Mouse (Mus musculus) layer of hippocampus, adult 18-20 months (tissue): ENCODE measurements around the gene Asxl1. TPM values are rescaled to one million over a fixed set of nuclear protein-coding genes. Genes with fewer than 3 reads are reported as not detected.

ENCODE experiments used
- DNase-seq, 2 experiments: peaks; one replicate each; pipeline ENCODE4 v3.0.0; 2022; ENCODE audit warnings: low spot score in 2 of 2
- total RNA-seq, 2 experiments: library from RNA; stranded (reverse); gene quantifications; 2 replicates each; pipeline ENCODE4 v1.2.3; 2021

Gene Asxl1
- total RNA-seq, 2 experiments from 2014 or later, result 30.3 to 31.7 TPM

DNA sequence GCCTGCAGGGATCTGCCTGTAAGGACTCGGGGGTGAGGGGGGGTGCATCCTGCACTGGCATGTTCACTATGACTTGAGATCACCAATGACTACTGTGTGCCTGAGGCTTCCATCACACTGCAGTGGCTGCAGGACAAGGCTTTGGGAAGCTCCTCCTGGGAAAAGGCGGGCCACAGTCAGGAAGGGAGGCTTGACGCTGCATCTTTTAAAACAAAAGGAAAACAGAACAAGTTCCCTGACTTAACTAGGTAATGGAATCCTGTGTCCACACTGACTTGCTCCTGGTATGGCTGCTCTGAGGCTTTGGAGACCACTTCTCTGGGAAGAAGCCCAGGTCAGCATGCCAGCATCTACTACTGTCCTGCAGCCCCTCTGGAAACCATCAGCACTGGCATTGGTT is 63.3 kb downstream of the Asxl1 start:
- no peak for DNase-seq

- DNase-seq, result no peak
Measured at GRCm38 (mm10) chr2:153411557-153411956, 65.9 kb downstream of the Asxl1 start.

DNA sequence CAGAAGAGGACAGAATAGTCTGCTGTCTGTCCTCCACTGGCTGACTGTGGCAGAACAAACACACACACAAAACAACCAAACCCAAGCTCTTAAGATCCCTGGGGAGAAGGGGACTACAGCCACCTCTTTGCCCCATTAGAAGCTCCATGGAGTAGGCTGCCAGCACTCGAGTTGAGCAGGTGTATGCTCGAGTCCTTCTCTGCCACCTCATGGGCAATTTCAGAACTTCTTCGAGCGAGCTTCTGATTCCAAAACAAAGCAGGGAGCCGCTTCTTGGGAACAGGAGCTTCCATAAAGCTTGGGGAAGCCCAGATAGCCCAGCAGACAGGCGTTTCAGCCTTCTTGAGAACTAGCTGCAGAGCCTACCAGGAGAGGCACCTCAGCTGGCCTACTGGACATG is 66.9 kb downstream of the Asxl1 start:
- DNase-seq, result no peak

DNA sequence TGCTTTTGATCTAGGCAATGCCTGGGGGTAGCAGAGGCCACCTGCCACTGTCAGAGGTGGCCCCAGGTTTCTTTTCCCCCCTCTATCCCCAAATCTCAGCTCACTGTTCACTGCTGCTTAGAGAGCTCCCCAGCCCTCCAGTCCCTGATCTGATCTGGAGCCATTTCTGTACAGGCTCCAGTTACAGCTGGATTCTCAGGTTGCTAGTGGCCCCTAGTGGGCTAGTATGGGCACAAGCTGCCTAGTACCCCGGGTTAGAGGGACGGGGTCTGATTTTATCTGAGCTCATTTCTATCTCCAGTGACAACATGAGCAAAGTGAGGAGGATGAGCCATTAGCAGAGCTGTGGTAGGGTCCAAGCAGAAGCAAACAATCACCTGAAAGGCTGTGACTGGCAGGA is 69.0 kb downstream of the Asxl1 start:
- no peak for DNase-seq

- DNase-seq, result no peak
Measured at GRCm38 (mm10) chr2:153417841-153418240, 72.2 kb downstream of the Asxl1 start.

GRCm38 (mm10) chr2:153418381-153418780 is 72.8 kb downstream of the Asxl1 start:
- peak in 1 of 2 experiments; percentile 50 for DNase-seq

GRCm38 (mm10) chr2:153421233-153421632 is 75.6 kb downstream of the Asxl1 start:
- no peak for DNase-seq

DNA sequence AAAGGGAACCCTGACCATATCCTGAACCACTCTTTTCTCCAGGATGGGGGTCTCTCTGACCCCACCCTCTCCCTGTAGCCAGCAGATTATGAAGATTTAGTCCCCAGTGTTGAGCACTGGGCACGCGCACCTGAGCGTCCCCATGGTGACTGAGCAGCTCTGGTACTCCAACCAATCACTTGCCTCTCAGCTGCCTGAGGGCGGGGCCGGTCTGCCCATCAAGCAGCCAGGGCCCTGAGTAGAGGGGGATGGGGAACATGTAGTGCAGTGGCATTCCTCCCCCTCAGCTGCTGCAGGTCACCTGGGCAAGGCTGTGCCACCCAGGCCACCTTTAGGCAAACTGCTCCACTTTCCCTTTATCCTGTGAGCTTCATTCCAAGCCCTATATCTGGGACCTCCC is 76.4 kb downstream of the Asxl1 start:
- DNase-seq, result no peak

- no peak for DNase-seq
Measured at GRCm38 (mm10) chr2:153423113-153423512, 77.5 kb downstream of the Asxl1 start.

GRCm38 (mm10) chr2:153424557-153424956 is 78.9 kb downstream of the Asxl1 start:
- no peak for DNase-seq

GRCm38 (mm10) chr2:153425124-153425844 is 79.7 kb downstream of the Asxl1 start:
- no peak for DNase-seq

GRCm38 (mm10) chr2:153425998-153426670 is 80.5 kb downstream of the Asxl1 start:
- DNase-seq, result peak; percentile 48 to 71

- no peak for DNase-seq
Measured at GRCm38 (mm10) chr2:153426931-153427330, 81.3 kb downstream of the Asxl1 start.

DNA sequence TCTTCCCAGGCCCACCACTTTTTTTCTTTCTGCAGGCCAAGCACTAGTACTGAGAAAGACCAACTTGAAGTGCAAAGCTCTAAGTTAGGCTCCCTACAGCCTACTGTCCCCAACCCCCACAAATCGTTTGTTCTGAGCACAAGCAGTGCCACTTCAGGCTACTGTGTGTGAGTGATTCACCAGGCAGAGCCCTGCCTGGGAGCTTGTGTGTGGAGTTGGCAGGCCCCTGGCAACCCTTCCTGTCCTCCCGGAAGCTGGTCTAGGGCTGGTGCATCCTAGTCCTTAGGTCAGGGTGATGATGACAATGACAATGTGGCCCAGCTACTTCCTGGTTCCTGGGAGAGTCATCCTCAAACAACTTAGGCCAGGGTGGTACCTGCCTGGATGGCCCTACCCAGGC is 82.9 kb downstream of the Asxl1 start:
- peak in 1 of 2 experiments; percentile 46 for DNase-seq

DNA sequence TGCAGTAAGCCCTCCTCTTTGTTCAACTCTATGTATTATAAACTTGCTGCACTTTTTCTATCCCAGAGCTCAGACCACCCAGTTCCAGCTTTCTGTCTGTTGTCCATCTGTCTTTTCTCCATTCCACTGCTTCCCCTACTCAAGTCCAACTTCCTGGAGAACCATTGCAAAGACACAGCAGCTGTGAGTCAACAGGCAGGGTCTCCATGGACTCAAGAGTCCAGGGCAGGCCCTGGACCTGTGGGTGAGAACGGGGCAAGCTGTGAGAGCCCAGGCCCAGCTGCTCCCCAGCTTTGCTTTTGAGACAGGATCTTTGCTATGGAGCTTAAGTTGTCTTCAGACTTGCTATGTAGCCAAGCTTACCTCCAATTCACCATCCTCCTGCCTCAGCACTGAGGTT is 84.9 kb downstream of the Asxl1 start:
- no peak for DNase-seq

DNA sequence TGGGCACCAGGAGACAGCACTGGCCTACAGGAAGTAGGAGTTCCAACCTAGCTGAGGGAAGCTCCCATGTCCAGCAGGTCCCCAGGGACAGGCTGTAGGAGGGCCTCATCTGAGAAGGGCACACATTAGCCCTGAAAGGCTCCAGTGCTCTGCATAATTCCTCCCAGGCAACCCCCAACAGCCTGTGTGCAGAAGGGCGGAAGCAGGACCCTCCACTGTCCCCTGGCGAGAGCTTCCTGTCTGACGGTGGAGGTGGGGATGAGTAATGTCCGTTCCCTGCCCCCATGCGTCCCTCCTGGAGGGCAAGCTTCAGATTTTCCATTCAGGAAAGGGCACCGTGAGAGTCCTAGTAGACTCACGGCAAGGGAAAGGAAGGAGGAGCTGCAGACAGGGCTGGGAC is 86.9 kb downstream of the Asxl1 start:
- DNase-seq, result no peak

DNA sequence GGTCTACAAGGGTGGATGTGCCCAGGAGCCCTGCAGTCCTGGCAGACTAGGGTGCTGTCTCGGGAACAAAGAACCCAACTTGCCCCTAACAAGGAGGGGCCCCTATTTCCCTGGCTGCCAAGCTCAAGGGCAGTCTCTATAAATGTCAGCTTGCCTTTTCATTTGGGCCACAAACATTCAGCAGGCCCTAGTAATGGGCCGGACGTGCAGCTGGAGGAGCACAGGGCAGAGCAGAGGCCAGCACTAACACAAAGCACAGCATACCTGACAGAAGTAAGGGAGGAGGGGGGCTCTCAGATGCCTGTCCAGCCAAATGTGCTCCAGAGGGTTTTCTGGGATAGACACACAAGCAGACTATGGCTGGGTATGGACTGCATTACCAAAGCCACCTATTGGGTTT is 88.2 kb downstream of the Asxl1 start:
- no peak for DNase-seq

DNA sequence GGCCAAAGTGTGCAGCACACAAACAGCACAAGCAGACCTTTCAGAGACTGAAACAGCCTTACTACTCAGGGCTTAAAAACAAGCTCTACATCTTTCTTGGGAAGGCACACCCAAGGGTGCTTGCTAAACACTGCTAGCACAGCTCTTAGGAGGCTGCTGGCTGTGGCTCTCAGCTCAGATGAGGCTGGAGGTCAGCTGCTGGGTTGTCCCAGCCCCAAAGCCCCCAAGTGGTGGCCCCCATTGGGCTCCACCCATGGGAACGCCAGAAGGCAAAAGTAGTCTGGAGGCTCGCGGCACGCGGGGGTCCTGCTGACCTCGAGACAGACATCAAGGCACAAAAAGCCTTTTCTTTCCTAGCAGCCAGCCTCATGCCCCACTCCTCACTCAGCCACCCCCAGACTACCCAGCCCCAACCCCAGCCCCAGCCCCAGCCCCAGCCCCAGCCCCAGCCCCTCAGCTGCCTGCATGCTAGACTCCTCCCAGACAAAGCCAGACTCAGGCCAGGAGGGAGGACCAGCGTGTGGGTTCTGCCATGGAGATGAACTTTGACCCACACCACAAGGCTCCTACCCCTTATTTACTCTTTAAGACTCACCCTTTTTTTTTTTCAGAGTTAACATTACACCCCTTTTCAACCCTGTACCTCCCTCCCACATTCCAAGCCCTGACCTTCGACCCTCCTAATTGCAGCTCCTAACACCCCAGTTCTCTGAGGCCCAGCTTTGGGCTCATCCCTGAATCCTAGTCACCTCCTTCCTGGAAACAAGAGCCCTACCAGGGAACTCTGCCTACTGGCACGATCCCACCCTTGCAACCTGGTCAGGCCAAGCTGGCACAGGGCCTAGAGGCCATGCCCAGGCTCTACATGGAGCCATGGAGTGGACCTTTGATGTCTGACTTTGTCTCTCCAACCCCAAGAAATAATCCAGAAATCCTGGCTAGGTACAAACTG is 89.5 kb downstream of the Asxl1 start:
- DNase-seq, result no peak

DNA sequence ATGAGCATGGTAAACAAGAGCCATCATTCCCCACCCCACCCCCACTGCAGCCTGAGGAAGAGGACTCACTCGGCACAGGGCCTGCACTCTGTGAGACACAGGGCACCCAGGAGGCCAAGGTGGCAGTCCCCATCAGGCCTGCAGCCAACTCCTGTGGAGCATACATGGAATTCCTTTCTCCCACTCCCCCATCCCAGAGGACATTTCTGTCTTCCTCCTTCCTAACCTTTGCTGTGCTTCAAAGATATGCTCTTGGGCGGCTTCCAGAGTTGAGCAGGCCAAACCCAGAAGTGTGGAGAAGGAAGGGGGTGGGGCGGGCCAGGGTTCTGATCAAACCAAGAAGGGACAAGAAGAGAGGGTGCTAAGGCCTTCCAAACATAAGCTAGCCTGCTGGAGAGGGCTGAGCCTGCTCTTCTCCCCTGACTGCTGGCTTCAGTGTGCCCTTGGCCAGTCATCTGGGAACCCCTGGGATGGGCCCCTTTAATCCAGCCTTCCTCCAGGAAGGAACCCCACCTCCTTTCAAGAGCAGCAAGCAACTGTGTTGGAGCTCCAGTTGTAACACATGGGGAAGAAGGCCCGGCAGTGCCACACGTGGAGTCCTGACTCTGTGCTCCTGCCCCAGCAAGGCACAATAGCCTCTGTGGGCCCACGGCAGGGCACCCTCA is 91.1 kb downstream of the Asxl1 start:
- no peak for DNase-seq

GRCm38 (mm10) chr2:153437306-153437659 is 91.7 kb downstream of the Asxl1 start:
- no peak for DNase-seq

DNA sequence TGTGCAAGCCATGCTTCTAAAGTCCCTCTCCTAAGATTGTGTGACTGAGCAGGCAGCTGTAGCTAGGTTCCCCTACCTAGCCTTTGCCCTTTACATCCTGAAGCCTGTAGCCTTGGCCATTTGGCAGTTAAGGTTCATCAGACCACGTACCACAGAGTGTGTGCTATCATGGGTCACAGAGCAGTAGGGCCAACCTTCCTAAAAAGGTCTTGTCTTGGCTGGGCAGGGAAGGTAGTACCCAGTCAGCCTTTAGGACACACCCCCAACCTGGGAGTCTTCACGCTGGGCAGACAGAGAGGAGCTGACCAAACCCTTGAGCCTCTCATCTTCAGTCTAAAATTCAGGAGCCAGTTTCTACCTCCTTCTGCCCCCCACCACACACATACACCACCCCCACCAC is 95.1 kb downstream of the Asxl1 start:
- no peak for DNase-seq
